6 mouse cellular contexts compared by ENCODE assay signal in genomic region chr6:90758155-90758554, GRCm38 (mm10).
"Had no signal": no experiment of that assay in that cellular context is flagged by ENCODE, and none has a peak within 500 bp of the region (broad histone marks: within the 10 kb centered on the region; RNA-seq: fewer than 3 reads in every experiment).

No protein-coding gene starts in this region.

- H3K4me3 ChIP-seq: limb, embryonic 12.5 days; midbrain, embryonic 12.5 days; neural tube, embryonic 13.5 days had no signal

- H3K27ac ChIP-seq: limb, embryonic 12.5 days; liver, embryonic 14.5 days; midbrain, embryonic 12.5 days had no signal

- DNase-seq: lung, adult 2 months; right cerebral cortex, postnatal 14 days had no signal
